In genomic region chr4:62944326-62944879, GRCm38 (mm10) we compare ENCODE assay signal across 8 mouse cellular contexts. TPM values are rescaled to one million over a fixed set of nuclear protein-coding genes. Genes with fewer than 3 reads are reported as not detected.
A peak's percentile ranks its signal among the peaks of the same experiment; 100 is the strongest.
DNase-seq lines count a peak whose midpoint lies in the region; ATAC-seq and TF ChIP-seq lines count a peak whose summit lies in the region.

No protein-coding gene starts in this region.

- no peaks in the 10 kb centered on the region for H3K27me3 ChIP-seq in forebrain, embryonic 15.5 days
- H3K27me3 ChIP-seq in midbrain, embryonic 14.5 days (ENCODE audit: control insufficient read depth, insufficient read depth, low read length) = no peaks in the 10 kb centered on the region

- TF ChIP-seq CTCF in gastrocnemius, adult 2 months (IDR thresholded peaks at IDR 0.05) = peak; percentile 32; the same call in 1 of the 2 replicates

- no peak overlapping the region for H3K27ac ChIP-seq in gastrocnemius, adult 2 months
- no peak overlapping the region for H3K27ac ChIP-seq in forebrain, embryonic 15.5 days (replicated peaks)
- H3K27ac ChIP-seq in midbrain, embryonic 14.5 days (replicated peaks; ENCODE audit: low read depth, low read length) = no peak overlapping the region

- H3K36me3 ChIP-seq in forebrain, embryonic 15.5 days = no peaks in the 10 kb centered on the region
- H3K36me3 ChIP-seq in midbrain, embryonic 14.5 days (ENCODE audit: control insufficient read depth, insufficient read depth, low read length) = no peaks in the 10 kb centered on the region

- 70% methylated on average over 4 of the region's 4 CpGs for WGBS in forebrain, embryonic 15.5 days
- WGBS in midbrain, embryonic 14.5 days = 79% methylated on average over 4 of the region's 4 CpGs

- no peak overlapping the region for H3K4me2 ChIP-seq in forebrain, embryonic 15.5 days (replicated peaks)
- H3K4me2 ChIP-seq in midbrain, embryonic 14.5 days (ENCODE audit: low read length) = no peak overlapping the region

- no peak overlapping the region for H3K9ac ChIP-seq in forebrain, embryonic 15.5 days (replicated peaks)
- no peak overlapping the region for H3K9ac ChIP-seq in midbrain, embryonic 14.5 days (replicated peaks; ENCODE audit: low read length)

- H3K4me3 ChIP-seq in gastrocnemius, adult 2 months = no peak overlapping the region
- no peak overlapping the region for H3K4me3 ChIP-seq in forebrain, embryonic 15.5 days
- no peak overlapping the region for H3K4me3 ChIP-seq in midbrain, embryonic 14.5 days (replicated peaks; ENCODE audit: low read depth, low read length)

- no peaks in the 10 kb centered on the region for H3K9me3 ChIP-seq in forebrain, embryonic 15.5 days
- no peaks in the 10 kb centered on the region for H3K9me3 ChIP-seq in midbrain, embryonic 14.5 days (ENCODE audit: control insufficient read depth, low read length)

- intact Hi-C loops in gastrocnemius, adult 2 months (cut with DNase I) = loop anchor here (5.0 kb wide), 1 partner anchor 173 kb away; no protein-coding TSS in a partner anchor

- DNase-seq in gastrocnemius, adult 2 months = peak; percentile 16
- no peak for DNase-seq in gastrocnemius, postnatal 10 days
- peak; percentile 69 for DNase-seq in 3T3-L1 (ENCODE audit: low read depth, low spot score)
- DNase-seq in adrenal gland, postnatal 25 days = peak; percentile 5
- DNase-seq in kidney, postnatal 25 days = peak; percentile 58 to 76
- DNase-seq in gastrocnemius, adult 18-20 months (ENCODE audit: low spot score) = no peak
- no peak for DNase-seq in midbrain, embryonic 14.5 days

- no peak for ATAC-seq in forebrain, embryonic 15.5 days (replicated peaks)
- no peak for ATAC-seq in midbrain, embryonic 14.5 days (ENCODE audit: low FRiP score, low TSS enrichment)

- H3K4me1 ChIP-seq in forebrain, embryonic 15.5 days = peaks cover 15% of the 10 kb centered on the region
- no peaks in the 10 kb centered on the region for H3K4me1 ChIP-seq in midbrain, embryonic 14.5 days (ENCODE audit: control insufficient read depth, insufficient read depth, low read length)

RNA-seq across cellular contexts. Expression of gene Zfp618, which starts 21.0 kb away (rescaled TPM):
- total RNA-seq in gastrocnemius, adult 2 months (2021) = under 1 TPM; 0.18 to 0.20 TPM
- 1 to 10 TPM; 1.9 to 3.0 TPM for total RNA-seq in gastrocnemius, postnatal 10 days (2021)
- 5.6 and 10.3 TPM in 2 replicates for total RNA-seq in adrenal gland, postnatal 25 days (2021)
- total RNA-seq in gastrocnemius, adult 18-20 months (2021) = under 1 TPM; 0.18 to 0.28 TPM
- 18.6 and 22.5 TPM in 2 replicates for polyA plus RNA-seq in forebrain, embryonic 15.5 days (2015; fragmentation: Nextera tagmentation; extraction: Ambion mirVana)
- polyA plus RNA-seq in midbrain, embryonic 14.5 days (2014; fragmentation: Nextera tagmentation; extraction: Ambion mirVana) = 29.5 and 39.8 TPM in 2 replicates

Comparison
In these comparisons a context has a peak if more than half of its experiments do, and no peak if none do; other contexts are left out.
1. DNase-seq: peak in gastrocnemius, adult 2 months (single experiment), 3T3-L1 (single experiment), adrenal gland, postnatal 25 days (single experiment) and kidney, postnatal 25 days (2 of 2); none in gastrocnemius, postnatal 10 days (single experiment), gastrocnemius, adult 18-20 months (single experiment) and midbrain, embryonic 14.5 days (single experiment).